Mouse (Mus musculus): Measurements from ENCODE around the gene A030003K21Rik. TPM values are rescaled to one million over a fixed set of nuclear protein-coding genes. Genes with fewer than 3 reads are reported as not detected.
A peak's percentile ranks its signal among the peaks of the same experiment; 100 is the strongest.
"Not testable (repeated sequence)": the region's sequence is repeated elsewhere in the genome, so short reads cannot be mapped to it uniquely, and the experiment has no call there.

The A030003K21Rik gene
- polyA plus RNA-seq, 1 experiment from 2014 or later = not detected

- Histone ChIP-seq H3K36me3 (ENCODE audit: control insufficient read depth, insufficient read depth, low read length) (no peaks in the 10 kb centered on the region), H3K9ac (ENCODE audit: low read depth, low read length) (no peak overlapping the region), H3K27me3 (replicated peaks; ENCODE audit: control insufficient read depth, insufficient read depth, low read length) (no peaks in the 10 kb centered on the region), H3K4me3 (ENCODE audit: low read depth, low read length) (no peak overlapping the region), H3K9me3 (ENCODE audit: control insufficient read depth, low read length) (no peaks in the 10 kb centered on the region), H3K4me1 (replicated peaks; ENCODE audit: control insufficient read depth, insufficient read depth, low read length) (peaks cover 14% of the 10 kb centered on the region), H3K27ac (ENCODE audit: low read depth, low read length) (no peak overlapping the region), H3K4me2 (peak overlapping the region; percentile 33; the same call in 1 of the 2 replicates)
- ATAC-seq (replicated peaks; ENCODE audit: low FRiP score) (no peak), DNase-seq (ENCODE audit: low spot score) (no peak)
- 34% methylated on average over 6 of the region's 6 CpGs for WGBS
These were observed 30.7 kb upstream of the A030003K21Rik start for GRCm38 (mm10) chr1:82973901-82974300.

- Histone ChIP-seq H3K9ac (ENCODE audit: low read depth, low read length) (no peak overlapping the region), H3K4me1 (replicated peaks; ENCODE audit: control insufficient read depth, insufficient read depth, low read length) (peaks cover 14% of the 10 kb centered on the region), H3K36me3 (ENCODE audit: control insufficient read depth, insufficient read depth, low read length) (no peaks in the 10 kb centered on the region), H3K27me3 (replicated peaks; ENCODE audit: control insufficient read depth, insufficient read depth, low read length) (no peaks in the 10 kb centered on the region), H3K4me2 (no peak overlapping the region), H3K27ac (ENCODE audit: low read depth, low read length) (no peak overlapping the region), H3K4me3 (ENCODE audit: low read depth, low read length) (no peak overlapping the region), H3K9me3 (ENCODE audit: control insufficient read depth, low read length) (no peaks in the 10 kb centered on the region)
- 64% methylated on average over 1 of the region's 1 CpGs for WGBS
- DNase-seq (ENCODE audit: low spot score) (no peak), ATAC-seq (replicated peaks; ENCODE audit: low FRiP score) (no peak)
These were observed 30.1 kb upstream of the A030003K21Rik start for GRCm38 (mm10) chr1:82973244-82973643.

- no peak; the same call in 1 of the 2 replicates for ATAC-seq (replicated peaks; ENCODE audit: low FRiP score)
- Histone ChIP-seq H3K9me3 (ENCODE audit: control insufficient read depth, low read length) (no peaks in the 10 kb centered on the region), H3K36me3 (ENCODE audit: control insufficient read depth, insufficient read depth, low read length) (no peaks in the 10 kb centered on the region), H3K27me3 (replicated peaks; ENCODE audit: control insufficient read depth, insufficient read depth, low read length) (no peaks in the 10 kb centered on the region), H3K4me1 (replicated peaks; ENCODE audit: control insufficient read depth, insufficient read depth, low read length) (peaks cover 14% of the 10 kb centered on the region), H3K4me2 (no peak overlapping the region), H3K4me3 (ENCODE audit: low read depth, low read length) (no peak overlapping the region), H3K9ac (ENCODE audit: low read depth, low read length) (no peak overlapping the region), H3K27ac (ENCODE audit: low read depth, low read length) (no peak overlapping the region)
- 17% methylated on average over 4 of the region's 4 CpGs for WGBS
- DNase-seq (ENCODE audit: low spot score) = no peak
These were observed 28.9 kb upstream of the A030003K21Rik start for GRCm38 (mm10) chr1:82972046-82972445.

GRCm38 (mm10) chr1:82966413-82966812 is 23.2 kb upstream of the A030003K21Rik start:
- Histone ChIP-seq H3K36me3 (ENCODE audit: control insufficient read depth, insufficient read depth, low read length) (no peaks in the 10 kb centered on the region), H3K27ac (ENCODE audit: low read depth, low read length) (no peak overlapping the region), H3K4me1 (replicated peaks; ENCODE audit: control insufficient read depth, insufficient read depth, low read length) (no peaks in the 10 kb centered on the region), H3K9me3 (ENCODE audit: control insufficient read depth, low read length) (no peaks in the 10 kb centered on the region), H3K4me3 (ENCODE audit: low read depth, low read length) (no peak overlapping the region), H3K9ac (ENCODE audit: low read depth, low read length) (no peak overlapping the region), H3K4me2 (no peak overlapping the region), H3K27me3 (replicated peaks; ENCODE audit: control insufficient read depth, insufficient read depth, low read length) (no peaks in the 10 kb centered on the region)
- ATAC-seq (replicated peaks; ENCODE audit: low FRiP score) (no peak), DNase-seq (ENCODE audit: low spot score) (no peak)
- 66% methylated on average over 3 of the region's 3 CpGs for WGBS

- Histone ChIP-seq H3K27ac (ENCODE audit: low read depth, low read length) (no peak within 1 kb of the TSS), H3K27me3 (replicated peaks; ENCODE audit: control insufficient read depth, insufficient read depth, low read length) (no peaks in the 10 kb centered on the region), H3K9me3 (ENCODE audit: control insufficient read depth, low read length) (no peaks in the 10 kb centered on the region), H3K4me3 (ENCODE audit: low read depth, low read length) (no peak within 1 kb of the TSS), H3K4me1 (replicated peaks; ENCODE audit: control insufficient read depth, insufficient read depth, low read length) (no peaks in the 10 kb centered on the region), H3K4me2 (no peak within 1 kb of the TSS), H3K9ac (ENCODE audit: low read depth, low read length) (no peak within 1 kb of the TSS), H3K36me3 (ENCODE audit: control insufficient read depth, insufficient read depth, low read length) (no peaks in the 10 kb centered on the region)
- no peak for ATAC-seq (replicated peaks; ENCODE audit: low FRiP score)
- DNase-seq (ENCODE audit: low spot score) = no peak
- 89% methylated on average over 11 of the region's 11 CpGs for WGBS
These were observed 16.7 kb upstream of the A030003K21Rik start, which contains the start of gene Gm47955 for GRCm38 (mm10) chr1:82959870-82960385. Gene Gm47955, plus strand, starts transcription at chr1:82960286.

GRCm38 (mm10) chr1:82955913-82956312 is 12.7 kb upstream of the A030003K21Rik start, which contains the start of gene Gm7544:
Gene Gm7544, minus strand, starts transcription at chr1:82956013.
- not testable (repeated sequence) for H3K27me3 ChIP-seq (replicated peaks; ENCODE audit: control insufficient read depth, insufficient read depth, low read length); H3K27ac ChIP-seq (ENCODE audit: low read depth, low read length); H3K9me3 ChIP-seq (ENCODE audit: control insufficient read depth, low read length); H3K4me2 ChIP-seq; ATAC-seq (replicated peaks; ENCODE audit: low FRiP score); H3K36me3 ChIP-seq (ENCODE audit: control insufficient read depth, insufficient read depth, low read length); DNase-seq (ENCODE audit: low spot score); H3K4me3 ChIP-seq (ENCODE audit: low read depth, low read length); H3K4me1 ChIP-seq (replicated peaks; ENCODE audit: control insufficient read depth, insufficient read depth, low read length); H3K9ac ChIP-seq (ENCODE audit: low read depth, low read length)

- no peaks in the 10 kb centered on the region for H3K9me3 ChIP-seq (ENCODE audit: control insufficient read depth, low read length)
- no peak overlapping the region for H3K27ac ChIP-seq (ENCODE audit: low read depth, low read length)
- no peaks in the 10 kb centered on the region for H3K27me3 ChIP-seq (replicated peaks; ENCODE audit: control insufficient read depth, insufficient read depth, low read length)
- H3K36me3 ChIP-seq (ENCODE audit: control insufficient read depth, insufficient read depth, low read length) = no peaks in the 10 kb centered on the region
- H3K4me3 ChIP-seq (ENCODE audit: low read depth, low read length) = no peak overlapping the region
- H3K4me1 ChIP-seq (replicated peaks; ENCODE audit: control insufficient read depth, insufficient read depth, low read length) = no peaks in the 10 kb centered on the region
- no peak overlapping the region for H3K4me2 ChIP-seq
- H3K9ac ChIP-seq (ENCODE audit: low read depth, low read length) = no peak overlapping the region
- DNase-seq (ENCODE audit: low spot score) = no peak
- 86% methylated on average over 2 of the region's 2 CpGs for WGBS
- no peak for ATAC-seq (replicated peaks; ENCODE audit: low FRiP score)
These were observed 5.4 kb upstream of the A030003K21Rik start for GRCm38 (mm10) chr1:82948601-82949000.

GRCm38 (mm10) chr1:82946029-82946428 is 2.8 kb upstream of the A030003K21Rik start:
- not testable (repeated sequence) for DNase-seq (ENCODE audit: low spot score); H3K36me3 ChIP-seq (ENCODE audit: control insufficient read depth, insufficient read depth, low read length); H3K9ac ChIP-seq (ENCODE audit: low read depth, low read length); H3K27ac ChIP-seq (ENCODE audit: low read depth, low read length); H3K9me3 ChIP-seq (ENCODE audit: control insufficient read depth, low read length); H3K27me3 ChIP-seq (replicated peaks; ENCODE audit: control insufficient read depth, insufficient read depth, low read length); H3K4me2 ChIP-seq; H3K4me1 ChIP-seq (replicated peaks; ENCODE audit: control insufficient read depth, insufficient read depth, low read length); ATAC-seq (replicated peaks; ENCODE audit: low FRiP score); H3K4me3 ChIP-seq (ENCODE audit: low read depth, low read length)
- WGBS = 91% methylated on average over 2 of the region's 2 CpGs

GRCm38 (mm10) chr1:82942505-82942904 is 683 bp downstream of the A030003K21Rik start:
- not testable (repeated sequence) for H3K9ac ChIP-seq (ENCODE audit: low read depth, low read length); H3K9me3 ChIP-seq (ENCODE audit: control insufficient read depth, low read length); H3K27me3 ChIP-seq (replicated peaks; ENCODE audit: control insufficient read depth, insufficient read depth, low read length); DNase-seq (ENCODE audit: low spot score); H3K36me3 ChIP-seq (ENCODE audit: control insufficient read depth, insufficient read depth, low read length); ATAC-seq (replicated peaks; ENCODE audit: low FRiP score); H3K4me3 ChIP-seq (ENCODE audit: low read depth, low read length); H3K4me1 ChIP-seq (replicated peaks; ENCODE audit: control insufficient read depth, insufficient read depth, low read length); H3K4me2 ChIP-seq; H3K27ac ChIP-seq (ENCODE audit: low read depth, low read length)
- 78% methylated on average over 1 of the region's 2 CpGs for WGBS
